Mouse (Mus musculus) myocyte (in vitro differentiated cells): ENCODE data around the gene Olfr1369-ps1.

Experiments
- CEBPB ChIP-seq: IDR thresholded peaks from 2 replicates; pipeline ENCODE4 v1.6.1; 2011; ENCODE audit warnings: mild to moderate bottlenecking, moderate library complexity; ENCODE audit not compliant: poor library complexity, insufficient read depth, severe bottlenecking
- E2F4 ChIP-seq: IDR thresholded peaks from one replicate; pipeline ENCODE4 v1.6.1; 2011; ENCODE audit warnings: mild to moderate bottlenecking, control low read depth, moderate library complexity; ENCODE audit not compliant: insufficient read depth
- MAX ChIP-seq: IDR thresholded peaks from one replicate; pipeline ENCODE4 v1.6.1; 2011; ENCODE audit warnings: low read depth, mild to moderate bottlenecking, control low read depth
- MYOD1 ChIP-seq, 3 experiments: IDR thresholded peaks; one replicate each; pipeline ENCODE4 v1.6.1; 2011; ENCODE audit warnings: control low read depth in 2 of 3, low read depth in 2 of 3, mild to moderate bottlenecking in 2 of 3, moderate library complexity in 1 of 3; ENCODE audit not compliant: insufficient read length in 2 of 3, control insufficient read depth in 1 of 3
- MYOG ChIP-seq, 3 experiments: IDR thresholded peaks; one replicate each; pipeline ENCODE4 v1.6.1; 2011; ENCODE audit warnings: control low read depth in 2 of 3, low read depth in 2 of 3, mild to moderate bottlenecking in 2 of 3; ENCODE audit not compliant: insufficient read length in 2 of 3, control insufficient read depth in 1 of 3, insufficient read depth in 1 of 3
- POLR2A ChIP-seq: IDR thresholded peaks from one replicate; pipeline ENCODE4 v1.6.1; 2011; ENCODE audit warnings: low read depth, mild to moderate bottlenecking, control low read depth, moderate library complexity; ENCODE audit not compliant: insufficient read length
- POLR2AphosphoS2 ChIP-seq: IDR thresholded peaks from one replicate; pipeline ENCODE4 v1.6.1; 2011; ENCODE audit warnings: low read depth, control low read depth; ENCODE audit not compliant: insufficient read length
- REST ChIP-seq: IDR thresholded peaks from one replicate; pipeline ENCODE4 v1.6.1; 2011; ENCODE audit warnings: mild to moderate bottlenecking, control low read depth, moderate library complexity; ENCODE audit not compliant: insufficient read depth, insufficient read length
- TCF12 ChIP-seq: IDR thresholded peaks from one replicate; pipeline ENCODE4 v1.6.1; 2011; ENCODE audit warnings: mild to moderate bottlenecking, control low read depth; ENCODE audit not compliant: poor library complexity, insufficient read depth, severe bottlenecking
- TCF3 ChIP-seq: IDR thresholded peaks from one replicate; pipeline ENCODE4 v1.6.1; 2011; ENCODE audit warnings: low read depth, control low read depth; ENCODE audit not compliant: insufficient read length
- USF1 ChIP-seq: IDR thresholded peaks from one replicate; pipeline ENCODE4 v1.6.1; 2011; ENCODE audit warnings: low read depth, mild to moderate bottlenecking, control low read depth, moderate library complexity

DNA sequence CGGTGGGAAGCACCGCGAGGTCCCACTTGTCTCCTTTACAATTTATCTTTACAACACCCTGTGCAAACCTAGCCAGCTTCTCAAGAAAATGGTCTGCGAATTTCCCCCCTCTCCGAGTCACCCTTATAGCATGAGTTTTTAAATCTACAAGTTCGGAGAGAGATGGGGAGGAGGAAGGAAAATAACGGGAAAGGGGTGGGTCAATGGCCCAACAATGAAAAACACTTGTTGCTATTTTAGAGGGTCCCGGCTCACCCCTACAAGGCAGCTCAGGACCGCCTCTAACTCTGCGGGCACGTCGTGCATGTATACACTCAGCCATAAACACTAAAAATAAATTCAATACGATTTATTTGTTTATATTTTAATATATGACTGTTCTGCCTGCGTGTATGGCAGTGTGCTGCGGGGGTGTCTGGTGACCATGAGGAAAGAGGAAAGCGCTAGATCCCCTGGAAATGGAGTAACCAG lies 48.8 kb downstream of the Olfr1369-ps1 start:
- TF ChIP-seq POLR2A (no peak), USF1 (no peak), MAX (no peak), CEBPB (no peak), TCF3 (no peak), TCF12 (no peak), MYOD1 (IDR thresholded peaks at IDR 0.05; ENCODE audit: control insufficient read depth in 1 of 3, insufficient read length in 2 of 3, low read depth in 2 of 3) (no peak), POLR2AphosphoS2 (no peak), E2F4 (no peak), MYOG (IDR thresholded peaks at IDR 0.05; ENCODE audit: control insufficient read depth in 1 of 3, insufficient read depth in 1 of 3, insufficient read length in 2 of 3, low read depth in 2 of 3) (no peak), REST (no peak)
